ENCODE assay signal across 9 mouse cellular contexts in the genomic region with DNA sequence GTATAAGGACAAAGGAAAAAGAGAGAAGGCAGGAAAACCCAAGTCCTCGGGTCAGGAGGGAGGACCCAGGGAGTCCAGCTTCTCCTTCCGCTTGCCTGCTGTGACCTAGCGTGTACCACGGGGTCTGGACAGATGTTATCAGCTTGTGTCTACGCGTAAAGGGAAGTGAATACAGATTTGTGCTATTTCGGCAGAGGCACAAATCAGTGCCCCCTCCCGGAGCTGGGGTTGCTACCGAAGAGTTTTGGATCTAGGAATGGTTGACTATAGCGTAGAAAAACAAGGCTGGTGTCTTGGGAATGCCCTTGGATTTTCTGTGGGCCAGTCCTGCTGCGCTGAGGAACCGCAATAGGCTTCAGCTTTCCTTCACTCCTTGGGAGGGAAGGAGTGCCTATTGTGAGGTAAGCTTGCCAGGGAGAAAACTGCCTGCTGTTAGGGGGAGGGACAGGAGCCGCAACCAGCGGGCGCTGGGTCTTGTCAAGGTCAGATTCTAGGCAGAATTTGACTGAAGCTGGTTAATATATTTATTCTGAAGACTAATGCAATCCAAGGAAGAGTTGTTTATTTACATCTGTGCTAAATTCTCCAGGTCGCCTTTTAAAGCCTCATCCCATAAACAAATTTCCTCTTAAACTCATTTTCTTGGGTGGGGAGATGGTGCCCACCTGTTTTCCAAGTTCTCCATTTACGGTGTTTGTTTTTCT. TPM values are rescaled to one million over a fixed set of nuclear protein-coding genes. Genes with fewer than 3 reads are reported as not detected.
DNase-seq lines count a peak whose midpoint lies in the region; ATAC-seq and TF ChIP-seq lines count a peak whose summit lies in the region.
"Had no signal": no experiment of that assay in that cellular context is flagged by ENCODE, and none has a peak within 500 bp of the region (broad histone marks: within the 10 kb centered on the region; RNA-seq: fewer than 3 reads in every experiment).

No protein-coding gene starts in this region.

- no peaks in the 10 kb centered on the region for H3K27me3 ChIP-seq in heart, adult 2 months (ENCODE audit: control insufficient read depth, insufficient read depth, low read length)
- no peaks in the 10 kb centered on the region for H3K27me3 ChIP-seq in liver, adult 2 months (ENCODE audit: control insufficient read depth, insufficient read depth, low read length)
- no peaks in the 10 kb centered on the region for H3K27me3 ChIP-seq in midbrain, embryonic 16.5 days (ENCODE audit: control insufficient read depth, insufficient read depth, low read depth, low read length)
- no peaks in the 10 kb centered on the region for H3K27me3 ChIP-seq in stomach, embryonic 14.5 days (ENCODE audit: control insufficient read depth, insufficient read depth, low read length)

- no peaks in the 10 kb centered on the region for H3K9me3 ChIP-seq in midbrain, embryonic 16.5 days (replicated peaks; ENCODE audit: control insufficient read depth, low read length, poor library complexity, severe bottlenecking)
- H3K9me3 ChIP-seq in stomach, embryonic 14.5 days (ENCODE audit: control insufficient read depth, low read depth, low read length) = no peaks in the 10 kb centered on the region
- H3K9me3 ChIP-seq: G1E had no signal

- ATAC-seq in midbrain, embryonic 16.5 days = peak; percentile 89
- ATAC-seq in stomach, embryonic 14.5 days (ENCODE audit: insufficient number of reproducible peaks, insufficient read depth, low FRiP score, low read depth) = peak; percentile 73; the same call in 1 of the 2 replicates

- DNase-seq in left cerebral cortex, adult 18-20 months (ENCODE audit: low spot score in 2 of 2) = peak; percentile 9 to 25
- no peak for DNase-seq in left cerebral cortex, adult 11 months (ENCODE audit: low spot score)
- DNase-seq in embryo, embryonic 11.5 days (ENCODE audit: low read depth, low spot score) = peak; percentile 32
- DNase-seq in heart, adult 2 months = peak; percentile 64 to 72
- peak; percentile 56 for DNase-seq in kidney, adult 11 months
- DNase-seq in liver, adult 2 months (ENCODE audit: extremely low read depth, low read depth, low spot score) = peak; percentile 23

- no peaks in the 10 kb centered on the region for H3K36me3 ChIP-seq in heart, adult 2 months (ENCODE audit: control insufficient read depth, insufficient read depth, low read length)
- H3K36me3 ChIP-seq in liver, adult 2 months (ENCODE audit: control insufficient read depth, insufficient read depth, low read length) = no peaks in the 10 kb centered on the region
- H3K36me3 ChIP-seq in midbrain, embryonic 16.5 days (ENCODE audit: control insufficient read depth, insufficient read depth, low read length) = no peaks in the 10 kb centered on the region
- H3K36me3 ChIP-seq in stomach, embryonic 14.5 days (ENCODE audit: control insufficient read depth, insufficient read depth, low read length) = no peaks in the 10 kb centered on the region
- H3K36me3 ChIP-seq: G1E had no signal

- H3K27ac ChIP-seq in heart, adult 2 months = peak overlapping the region; percentile 77
- peak overlapping the region; percentile 44; the same call in 1 of the 2 replicates for H3K27ac ChIP-seq in liver, adult 2 months (replicated peaks; ENCODE audit: insufficient read depth, low read depth, low read length)
- H3K27ac ChIP-seq in midbrain, embryonic 16.5 days (ENCODE audit: low read length) = peak overlapping the region; percentile 81
- H3K27ac ChIP-seq in stomach, embryonic 14.5 days (ENCODE audit: low read length) = peak overlapping the region; percentile 29

- no peak for TF ChIP-seq EP300 in heart, adult 2 months (IDR thresholded peaks at IDR 0.05; ENCODE audit: insufficient read depth, low read depth, low read length)

- TF ChIP-seq POLR2A in heart, adult 2 months (IDR thresholded peaks at IDR 0.05; ENCODE audit: insufficient read depth, low read depth, low read length) = no peak; the same call in 1 of the 2 replicates
- TF ChIP-seq POLR2A in liver, adult 2 months (IDR thresholded peaks at IDR 0.05; ENCODE audit: extremely low read depth, insufficient read depth, low read length) = no peak

- peak overlapping the region; percentile 67 for H3K9ac ChIP-seq in heart, adult 2 months (ENCODE audit: low read depth, low read length)
- H3K9ac ChIP-seq in liver, adult 2 months (ENCODE audit: low read depth, low read length) = no peak overlapping the region; the same call in 1 of the 2 replicates
- peak overlapping the region; percentile 71 for H3K9ac ChIP-seq in midbrain, embryonic 16.5 days (ENCODE audit: low read depth, low read length)
- H3K9ac ChIP-seq in stomach, embryonic 14.5 days (replicated peaks; ENCODE audit: low read depth, low read length) = no peak overlapping the region

- 1% methylated on average over 17 of the region's 17 CpGs for WGBS in heart, adult 2 months
- WGBS in liver, adult 2 months = 10% methylated on average over 17 of the region's 17 CpGs
- 2% methylated on average over 17 of the region's 17 CpGs for WGBS in midbrain, embryonic 16.5 days
- 5% methylated on average over 17 of the region's 17 CpGs for WGBS in stomach, embryonic 14.5 days

- intact Hi-C loops in heart, adult 2 months (cut with DNase I) = no loop called here

- peak overlapping the region; percentile 58 for H3K4me3 ChIP-seq in heart, adult 2 months
- peak overlapping the region; percentile 21 for H3K4me3 ChIP-seq in liver, adult 2 months (ENCODE audit: insufficient read depth, low read depth, low read length)
- H3K4me3 ChIP-seq in midbrain, embryonic 16.5 days (ENCODE audit: low read depth, low read length) = peak overlapping the region; percentile 48
- peak overlapping the region; percentile 14 for H3K4me3 ChIP-seq in stomach, embryonic 14.5 days (ENCODE audit: low read depth, low read length)

- H3K4me2 ChIP-seq in midbrain, embryonic 16.5 days (ENCODE audit: low read length) = peak overlapping the region; percentile 71
- H3K4me2 ChIP-seq in stomach, embryonic 14.5 days (replicated peaks; ENCODE audit: low read depth, low read length) = peak overlapping the region; percentile 45

- no peaks in the 10 kb centered on the region for H3K4me1 ChIP-seq in heart, adult 2 months (ENCODE audit: control insufficient read depth, insufficient read depth, low read length)
- H3K4me1 ChIP-seq in liver, adult 2 months (ENCODE audit: control insufficient read depth, insufficient read depth, low read length) = no peaks in the 10 kb centered on the region; the same call in 1 of the 2 replicates
- H3K4me1 ChIP-seq in midbrain, embryonic 16.5 days (ENCODE audit: control insufficient read depth, insufficient read depth, low read length) = peaks cover 12% of the 10 kb centered on the region
- peaks cover 8% of the 10 kb centered on the region for H3K4me1 ChIP-seq in stomach, embryonic 14.5 days (ENCODE audit: control insufficient read depth, insufficient read depth, low read length)

- no peak for TF ChIP-seq CTCF in heart, adult 2 months (IDR thresholded peaks at IDR 0.05)
- TF ChIP-seq CTCF in liver, adult 2 months (IDR thresholded peaks at IDR 0.05; ENCODE audit: low read depth, low read length) = no peak

- no peaks in the 10 kb centered on the region for H3K79me2 ChIP-seq in heart, adult 2 months (replicated peaks; ENCODE audit: control insufficient read depth, insufficient read depth, low read length)
- no peaks in the 10 kb centered on the region for H3K79me2 ChIP-seq in liver, adult 2 months (ENCODE audit: control insufficient read depth, insufficient read depth, low read length)

RNA-seq across cellular contexts. Expression of gene Lix1, which starts 46.4 kb away (rescaled TPM):
- 10 to 100 TPM; 55.2 to 62.4 TPM for total RNA-seq in left cerebral cortex, adult 18-20 months (2021)
- total RNA-seq in heart, adult 2 months (2021) = 1 to 10 TPM; 6.2 to 7.0 TPM
- polyA plus RNA-seq in heart, adult 2 months (2012; rRNA removed) = 1.7 and 2.8 TPM in 2 replicates
- total RNA-seq in liver, adult 2 months (2014; rRNA removed) = 0.34 and 0.46 TPM in 2 replicates
- 0.05 and 0.07 TPM in 2 replicates for polyA plus RNA-seq in liver, adult 2 months (2012; rRNA removed)
- polyA plus RNA-seq in midbrain, embryonic 16.5 days (2015; fragmentation: Nextera tagmentation; extraction: Ambion mirVana) = 9.6 and 10.2 TPM in 2 replicates
- 6.4 and 7.9 TPM in 2 replicates for polyA plus RNA-seq in stomach, embryonic 14.5 days (2014; fragmentation: Nextera tagmentation; extraction: Ambion mirVana)
- polyA plus RNA-seq: G1E had no signal

Comparison
In these comparisons a context has a peak if more than half of its experiments do, and no peak if none do; other contexts are left out.
1. H3K27ac ChIP-seq: peak in every context shown above with its lines; median percentile 81 in midbrain, embryonic 16.5 days; 77 in heart, adult 2 months; 44 in liver, adult 2 months; 29 in stomach, embryonic 14.5 days.
2. H3K9ac ChIP-seq: peak in heart, adult 2 months (single experiment) and midbrain, embryonic 16.5 days (single experiment); none in liver, adult 2 months (single experiment) and stomach, embryonic 14.5 days (single experiment).
3. Peak in every context shown above with its lines, with median percentiles within 50 percentile points of each other: H3K4me3 ChIP-seq.